Mouse (Mus musculus) liver, embryonic 13.5 days (tissue): ENCODE results near the gene Gm45844. TPM values are rescaled to one million over a fixed set of nuclear protein-coding genes. Genes with fewer than 3 reads are reported as not detected.
"Not testable (repeated sequence)": the region's sequence is repeated elsewhere in the genome, so short reads cannot be mapped to it uniquely, and the experiment has no call there.

Experiments
- ATAC-seq: fragments of 200-750 bp; cut with Nextera tagmentation; 2 replicates; pipeline ENCODE4 v1.8.0; 2017; ENCODE audit warnings: low read depth, mild to moderate bottlenecking, moderate number of reproducible peaks, moderate library complexity
- DNase-seq: peaks from one replicate; pipeline ENCODE4 v3.0.0; 2022
- H3K27ac ChIP-seq: fragments of 300-500 bp; sonication (generic); 2 replicates; pipeline ENCODE4 v1.5.1; 2015; ENCODE audit warnings: moderate library complexity, mild to moderate bottlenecking, inconsistent platforms
- H3K27me3 ChIP-seq: fragments of 300-500 bp; sonication (generic); 2 replicates; pipeline ENCODE4 v1.6.1; 2015; ENCODE audit warnings: mild to moderate bottlenecking, inconsistent platforms
- H3K36me3 ChIP-seq: fragments of 300-500 bp; sonication (generic); 2 replicates; pipeline ENCODE4 v1.6.1; 2015; ENCODE audit warnings: mild to moderate bottlenecking, inconsistent platforms
- H3K4me1 ChIP-seq: fragments of 300-500 bp; sonication (generic); replicated peaks from 2 replicates; pipeline ENCODE4 v1.6.1; 2015; ENCODE audit warnings: inconsistent platforms
- H3K4me2 ChIP-seq: fragments of 300-500 bp; sonication (generic); 2 replicates; pipeline ENCODE4 v1.6.1; 2015; ENCODE audit warnings: inconsistent platforms, mild to moderate bottlenecking, moderate library complexity
- H3K4me3 ChIP-seq: fragments of 300-500 bp; sonication (generic); replicated peaks from 2 replicates; pipeline ENCODE4 v1.5.1; 2015; ENCODE audit warnings: mild to moderate bottlenecking, inconsistent platforms
- H3K9ac ChIP-seq: fragments of 300-500 bp; sonication (generic); 2 replicates; pipeline ENCODE4 v1.6.1; 2015; ENCODE audit warnings: mild to moderate bottlenecking, inconsistent platforms
- H3K9me3 ChIP-seq: fragments of 300-500 bp; sonication (generic); replicated peaks from 2 replicates; pipeline ENCODE4 v1.6.1; 2016; ENCODE audit warnings: inconsistent platforms
- WGBS: fragments of 180-500 bp; shearing (Covaris S2); methylation state at CpG from one replicate; pipeline ENCODE4 v1.1.7; 2015; ENCODE audit not compliant: insufficient replicate concordance; 5-methylcytosine and 5-hydroxymethylcytosine counted together
- polyA plus RNA-seq: library from polyadenylated mRNA; unstranded; fragments of >200 nt; fragmentation: Nextera tagmentation; extraction: Ambion mirVana; gene quantifications from 2 replicates; pipeline ENCODE4 v1.2.1, GENCODE M21; 2015

Gene Gm45844
- polyA plus RNA-seq, result 1.4 and 1.5 TPM in 2 replicates

- H3K27me3 ChIP-seq, H3K27ac ChIP-seq, H3K4me1 ChIP-seq, H3K9me3 ChIP-seq: not testable (repeated sequence)
- peak within 1 kb of the TSS; percentile 45 for H3K4me3 ChIP-seq
- DNase-seq, result peak; percentile 47
- WGBS, result 38% methylated on average over 45 of the region's 45 CpGs
- H3K4me2 ChIP-seq, result peak within 1 kb of the TSS; percentile 51
- H3K9ac ChIP-seq, result peak within 1 kb of the TSS; percentile 11; the same call in 1 of the 2 replicates
- H3K36me3 ChIP-seq, result peaks cover 11% of the 10 kb centered on the region
- ATAC-seq, result peak; percentile 99
Observed at GRCm38 (mm10) chr7:7277966-7278567, at the start of gene Gm45844. TSS of gene Gm45844 (minus strand) at chr7:7278289.

DNA sequence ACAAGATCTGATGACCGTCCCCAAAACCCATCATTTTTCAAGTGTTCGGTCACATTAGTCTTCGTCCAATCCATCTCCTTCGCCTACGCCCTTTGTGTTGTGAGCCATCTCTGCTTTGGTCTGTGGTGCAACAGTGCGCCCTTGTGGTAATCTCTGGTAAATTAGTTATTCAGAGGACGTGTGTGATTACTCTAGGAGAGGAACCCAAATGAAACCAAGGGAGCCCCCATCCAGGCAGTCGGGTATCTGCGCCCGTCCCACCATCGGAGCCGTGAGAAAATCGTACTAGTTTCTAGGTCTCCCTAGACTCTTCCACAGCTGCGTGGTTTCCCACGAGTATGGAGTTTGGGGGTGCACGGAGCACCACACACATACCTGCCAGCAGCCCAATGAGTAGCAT lies 17.5 kb upstream of the Gm45844 start:
- ATAC-seq, result no peak

DNA sequence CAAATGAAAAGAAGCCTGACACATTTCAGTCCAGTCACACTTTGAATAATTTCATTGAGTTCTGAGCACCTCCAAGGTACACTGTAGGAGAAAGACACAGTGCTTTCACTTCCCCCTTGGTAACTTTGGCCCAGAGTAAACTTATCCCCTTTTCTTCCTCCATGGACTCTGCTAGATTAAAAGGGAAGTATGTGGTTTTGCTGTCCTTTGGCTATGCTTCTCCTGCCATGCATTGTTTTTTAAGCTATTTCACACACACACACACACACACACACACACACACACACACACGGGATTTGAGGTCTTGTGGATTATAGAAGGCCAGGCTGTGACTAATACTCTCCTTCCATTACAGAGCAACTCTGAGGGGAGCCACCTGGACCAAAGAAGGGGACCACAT lies 3.3 kb upstream of the Gm45844 start:
- Histone ChIP-seq H3K27ac (no peak overlapping the region), H3K4me3 (no peak overlapping the region), H3K27me3 (no peaks in the 10 kb centered on the region), H3K4me1 (no peaks in the 10 kb centered on the region), H3K4me2 (no peak overlapping the region), H3K9me3 (peaks cover 4% of the 10 kb centered on the region), H3K36me3 (peaks cover 27% of the 10 kb centered on the region), H3K9ac (no peak overlapping the region)
- ATAC-seq, result no peak
- WGBS, result 6% methylated on average over 1 of the region's 1 CpGs
- no peak for DNase-seq

More for the DNA sequence above, 17.5 kb upstream of the Gm45844 start:
- Histone ChIP-seq H3K4me2 (no peak overlapping the region), H3K9me3 (no peaks in the 10 kb centered on the region), H3K36me3 (peaks cover 44% of the 10 kb centered on the region), H3K27ac (no peak overlapping the region), H3K4me1 (no peaks in the 10 kb centered on the region), H3K27me3 (peaks cover 10% of the 10 kb centered on the region), H3K4me3 (no peak overlapping the region), H3K9ac (no peak overlapping the region)
- WGBS, result 67% methylated on average over 16 of the region's 16 CpGs
- DNase-seq, result peak; percentile 40

- Histone ChIP-seq H3K4me2 (peak overlapping the region; percentile 51), H3K9ac (peak overlapping the region; percentile 11; the same call in 1 of the 2 replicates), H3K4me3 (peak overlapping the region; percentile 45)
- H3K27ac ChIP-seq, DNase-seq, H3K9me3 ChIP-seq, ATAC-seq, H3K36me3 ChIP-seq, H3K27me3 ChIP-seq, H3K4me1 ChIP-seq: not testable (repeated sequence)
- WGBS, result 57% methylated on average over 24 of the region's 24 CpGs
Observed at GRCm38 (mm10) chr7:7277556-7277955, 533 bp downstream of the Gm45844 start.

- WGBS, result no CpG with 5 or more reads among the region's 1 CpGs
- not testable (repeated sequence) for H3K36me3 ChIP-seq, H3K4me2 ChIP-seq, H3K27ac ChIP-seq, H3K4me1 ChIP-seq, DNase-seq, ATAC-seq, H3K4me3 ChIP-seq, H3K9me3 ChIP-seq, H3K9ac ChIP-seq, H3K27me3 ChIP-seq
Observed at GRCm38 (mm10) chr7:7247228-7247627, 30.9 kb downstream of the Gm45844 start, which contains the start of gene Vmn2r29. TSS of gene Vmn2r29 (minus strand) at chr7:7247328.

DNA sequence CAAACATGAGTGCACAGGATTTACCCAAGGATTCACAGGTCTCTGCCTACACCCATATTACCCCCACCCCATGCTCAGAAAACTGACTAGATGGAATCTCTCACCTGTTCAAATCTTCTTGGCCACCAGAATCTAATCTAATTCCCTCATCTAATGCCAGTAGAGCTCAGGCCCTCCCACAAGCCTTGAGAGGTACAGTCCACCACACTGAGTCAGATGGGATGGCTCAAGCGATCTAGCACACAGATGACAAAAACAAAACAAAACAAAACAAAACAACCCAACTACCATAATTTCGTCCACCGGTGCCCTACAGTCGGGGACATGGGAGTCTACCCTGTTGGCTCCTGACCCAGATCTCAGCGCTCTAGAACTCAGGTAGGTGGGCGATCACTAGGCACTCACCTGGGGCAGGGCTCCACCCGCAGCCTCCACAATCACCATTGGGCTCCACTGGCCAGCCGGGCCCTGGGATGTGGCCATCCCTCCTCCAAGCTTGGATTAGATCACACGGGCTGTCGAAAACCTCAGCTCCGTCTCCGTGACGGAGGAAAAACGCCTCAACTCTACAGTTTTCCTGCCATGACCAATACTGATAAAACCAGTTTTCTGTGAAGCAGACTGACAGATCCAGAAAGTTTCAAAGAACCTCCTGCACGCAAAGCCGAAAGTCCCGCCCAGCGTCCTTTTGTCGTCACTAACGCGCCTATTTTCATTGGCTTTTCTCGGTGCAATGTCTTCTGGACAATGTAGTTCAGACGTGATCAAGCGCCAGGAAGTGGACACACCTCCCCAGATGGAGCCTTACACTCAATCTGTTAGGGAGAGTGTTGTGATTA lies 68.6 kb downstream of the Gm45844 start, which contains the start of gene Zfp772:
Gene Zfp772 (minus strand): TSS at position 686 of the 839 bp plus-strand sequence.
- not testable (repeated sequence) for H3K9me3 ChIP-seq, H3K4me1 ChIP-seq, H3K27ac ChIP-seq, H3K27me3 ChIP-seq, H3K36me3 ChIP-seq, ATAC-seq
- peak; percentile 52 for DNase-seq
- 2% methylated on average over 24 of the region's 24 CpGs for WGBS
- Histone ChIP-seq H3K4me3 (peak within 1 kb of the TSS; percentile 64), H3K4me2 (peak within 1 kb of the TSS; percentile 69), H3K9ac (peak within 1 kb of the TSS; percentile 63)

DNA sequence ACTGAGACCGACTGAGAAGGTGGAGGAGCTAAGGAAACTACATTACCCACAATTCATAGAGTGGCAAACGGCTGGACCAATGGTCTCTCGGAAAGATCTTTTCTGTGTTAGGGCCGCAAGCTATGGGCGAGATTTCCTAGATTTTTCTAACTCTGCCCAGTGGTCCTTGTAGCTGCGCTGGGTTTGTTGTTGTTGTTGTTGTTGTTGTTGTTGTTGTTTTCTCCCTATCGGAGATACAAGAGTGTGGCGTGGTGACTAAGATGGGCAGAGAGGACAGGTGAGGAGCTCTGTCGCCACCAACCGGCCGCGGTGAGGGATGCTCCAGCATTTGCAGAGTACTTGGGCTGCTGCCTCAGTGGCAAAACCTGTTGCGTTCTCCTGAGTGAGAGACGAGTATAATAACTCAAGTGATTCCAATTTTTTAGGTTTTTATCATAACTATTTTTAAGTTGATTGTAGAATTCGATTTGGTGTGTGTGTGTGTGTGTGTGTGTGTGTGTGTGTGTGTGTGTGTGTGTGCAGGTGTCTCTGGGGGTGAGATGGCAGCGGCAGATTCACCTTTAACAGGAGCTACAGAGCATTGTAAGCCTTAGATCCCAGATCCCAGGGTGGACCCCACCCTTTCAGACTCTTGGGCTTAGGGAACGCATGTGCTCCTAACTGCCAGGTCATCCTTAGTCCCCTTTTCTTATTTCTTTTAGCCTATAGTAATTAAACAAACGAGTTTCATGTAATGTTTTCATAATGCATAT lies 89.7 kb downstream of the Gm45844 start:
- H3K4me2 ChIP-seq, result peak overlapping the region; percentile 62
- no peaks in the 10 kb centered on the region for H3K27me3 ChIP-seq
- H3K36me3 ChIP-seq, result no peaks in the 10 kb centered on the region
- no peak overlapping the region for H3K27ac ChIP-seq
- WGBS, result 8% methylated on average over 18 of the region's 18 CpGs
- H3K4me1 ChIP-seq, result peaks cover 8% of the 10 kb centered on the region
- H3K9ac ChIP-seq, result peak overlapping the region; percentile 43
- DNase-seq (peak; percentile 55), ATAC-seq (peak; percentile 92)
- H3K9me3 ChIP-seq, result no peaks in the 10 kb centered on the region
- peak overlapping the region; percentile 62 for H3K4me3 ChIP-seq

DNA sequence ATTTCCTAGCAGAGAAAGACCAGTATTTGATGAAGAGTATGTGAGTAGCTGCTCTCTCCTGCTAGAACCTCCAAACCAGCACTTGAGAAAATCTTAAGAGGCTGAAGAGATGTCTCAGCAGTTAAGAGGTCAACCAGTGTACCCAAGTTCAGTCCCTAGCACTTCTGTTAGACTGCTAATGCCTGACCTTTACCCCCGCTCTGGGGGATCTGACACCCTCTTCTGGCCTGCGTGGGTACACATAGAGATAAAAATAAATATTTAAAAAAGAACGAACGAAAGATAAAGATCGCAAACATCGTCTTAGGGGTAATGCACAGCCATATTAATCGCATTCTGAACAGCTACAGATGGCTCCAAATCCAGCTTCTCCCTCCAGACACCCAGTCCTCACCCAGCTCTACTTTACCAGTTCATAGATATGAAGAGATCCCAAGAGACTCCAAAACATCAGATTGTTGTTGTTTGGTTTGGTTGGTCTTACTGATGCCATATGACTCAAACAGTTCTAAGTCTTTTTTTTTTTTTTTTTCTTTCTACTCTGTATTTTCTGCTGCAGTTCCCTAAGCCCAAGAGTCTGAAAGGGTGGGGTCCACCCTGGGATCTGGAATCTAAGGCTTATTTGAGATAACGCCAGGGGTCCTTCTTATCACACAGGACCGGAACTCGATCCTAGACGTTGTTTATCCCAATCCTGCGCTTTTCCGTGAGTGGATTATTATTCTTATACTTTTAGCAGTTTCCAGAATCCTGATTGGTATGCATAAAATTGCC lies 90.5 kb downstream of the Gm45844 start:
- peak overlapping the region; percentile 62 for H3K4me2 ChIP-seq

GRCm38 (mm10) chr7:7185897-7186296 lies 92.2 kb downstream of the Gm45844 start:
- no peak overlapping the region for H3K4me2 ChIP-seq
- ATAC-seq, result no peak
- no peaks in the 10 kb centered on the region for H3K9me3 ChIP-seq
- 75% methylated on average over 1 of the region's 1 CpGs for WGBS
- no peak for DNase-seq
- no peak overlapping the region for H3K9ac ChIP-seq
- H3K4me3 ChIP-seq, result no peak overlapping the region
- peaks cover 8% of the 10 kb centered on the region for H3K4me1 ChIP-seq
- H3K36me3 ChIP-seq, result peaks cover 13% of the 10 kb centered on the region; the same call in 1 of the 2 replicates
- no peak overlapping the region for H3K27ac ChIP-seq
- no peaks in the 10 kb centered on the region for H3K27me3 ChIP-seq

More for the DNA sequence above, 90.5 kb downstream of the Gm45844 start:
- no peak overlapping the region for H3K27ac ChIP-seq
- DNase-seq (no peak), ATAC-seq (peak; percentile 68)
- no peaks in the 10 kb centered on the region for H3K27me3 ChIP-seq
- H3K36me3 ChIP-seq, result no peaks in the 10 kb centered on the region
- H3K9ac ChIP-seq, result peak overlapping the region; percentile 43
- H3K4me3 ChIP-seq, result peak overlapping the region; percentile 62
- WGBS, result 23% methylated on average over 13 of the region's 13 CpGs
- peaks cover 8% of the 10 kb centered on the region for H3K4me1 ChIP-seq
- H3K9me3 ChIP-seq, result no peaks in the 10 kb centered on the region

DNA sequence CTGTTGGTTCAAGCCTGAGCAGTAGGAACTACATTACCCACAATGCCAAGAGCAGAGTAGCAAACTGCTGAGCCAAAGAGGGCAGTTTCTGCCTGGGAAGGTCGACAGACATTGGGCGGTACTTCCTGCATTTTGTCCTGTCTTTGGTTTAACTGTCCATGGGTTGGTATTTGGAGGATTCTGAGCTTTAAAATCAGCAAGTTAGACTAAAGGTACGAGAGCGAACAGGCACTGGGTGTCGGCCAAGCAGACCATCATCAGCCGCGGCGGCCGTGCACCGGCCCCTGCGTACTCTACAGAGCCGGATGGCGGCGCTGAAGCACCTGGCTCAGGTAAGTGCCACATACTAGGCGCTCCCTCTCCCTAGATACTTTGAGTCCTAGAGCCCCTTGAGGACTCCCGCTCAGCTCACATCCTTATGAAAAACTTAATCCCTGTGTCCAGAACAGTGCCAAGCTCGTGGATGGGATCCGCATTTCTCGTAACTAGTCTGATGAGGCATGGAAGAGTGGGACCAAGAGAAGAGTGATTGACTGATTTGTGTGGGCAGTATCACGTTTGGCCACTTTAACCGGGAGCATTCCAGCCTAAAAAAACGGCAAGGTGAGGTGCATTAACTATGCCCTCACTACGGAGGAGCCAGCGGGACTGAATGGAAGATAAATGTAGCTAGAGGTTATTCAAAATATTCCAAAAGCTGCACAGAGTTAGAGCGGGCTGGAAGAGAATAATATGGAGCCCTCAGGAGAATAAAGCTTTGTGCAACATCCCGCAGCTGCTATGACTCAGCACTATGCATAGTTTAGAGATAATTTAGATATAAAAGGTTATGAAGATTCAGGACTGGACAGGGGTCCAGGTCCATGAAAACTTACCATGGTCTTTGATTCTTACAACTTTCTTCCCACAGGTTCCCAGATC lies 106.6 kb downstream of the Gm45844 start, which contains the start of gene Zfp418:
Gene Zfp418 (plus strand): TSS at position 104 of the 921 bp plus-strand sequence.
- Histone ChIP-seq H3K27me3 (no peaks in the 10 kb centered on the region), H3K4me3 (peak within 1 kb of the TSS; percentile 68), H3K9me3 (no peaks in the 10 kb centered on the region), H3K36me3 (peaks cover 3% of the 10 kb centered on the region; the same call in 1 of the 2 replicates), H3K4me2 (peak within 1 kb of the TSS; percentile 74), H3K27ac (no peak within 1 kb of the TSS), H3K4me1 (peaks cover 9% of the 10 kb centered on the region), H3K9ac (peak within 1 kb of the TSS; percentile 69)
- ATAC-seq, result peak; percentile 92
- WGBS, result 2% methylated on average over 26 of the region's 26 CpGs
- peak; percentile 24 for DNase-seq
